Mouse (Mus musculus) forebrain, embryonic 11.5 days (tissue): ENCODE measurements around the gene Rubcn. TPM values are rescaled to one million over a fixed set of nuclear protein-coding genes. Genes with fewer than 3 reads are reported as not detected.

ENCODE experiments used
- ATAC-seq: fragments of 200-750 bp; cut with Nextera tagmentation; replicated peaks from 2 replicates; pipeline ENCODE4 v1.8.0; 2017; ENCODE audit warnings: moderate TSS enrichment; ENCODE audit not compliant: low FRiP score
- DNase-seq: peaks from one replicate; pipeline ENCODE4 v3.0.0-alpha.2; 2017; ENCODE audit warnings: low spot score
- H3K27ac ChIP-seq: fragments of 300-500 bp; sonication (generic); 2 replicates; pipeline ENCODE4 v1.5.1; 2014; ENCODE audit warnings: low read depth, low read length
- H3K27me3 ChIP-seq: fragments of 300-500 bp; sonication (generic); 2 replicates; pipeline ENCODE4 v1.6.1; 2014; ENCODE audit warnings: mild to moderate bottlenecking, low read length, mixed read lengths; ENCODE audit not compliant: control insufficient read depth, insufficient read depth
- H3K36me3 ChIP-seq: fragments of 300-500 bp; sonication (generic); 2 replicates; pipeline ENCODE4 v1.6.1; 2014; ENCODE audit warnings: mild to moderate bottlenecking, low read length, moderate library complexity, mixed read lengths; ENCODE audit not compliant: control insufficient read depth, insufficient read depth
- H3K4me1 ChIP-seq: fragments of 300-500 bp; sonication (generic); replicated peaks from 2 replicates; pipeline ENCODE4 v1.6.1; 2014; ENCODE audit warnings: low read length, mixed read lengths; ENCODE audit not compliant: control insufficient read depth, insufficient read depth
- H3K4me2 ChIP-seq: fragments of 300-500 bp; sonication (generic); 2 replicates; pipeline ENCODE4 v1.6.1; 2014; ENCODE audit warnings: low read depth, mild to moderate bottlenecking, low read length, moderate library complexity, mixed read lengths; ENCODE audit not compliant: severe bottlenecking
- H3K4me3 ChIP-seq: fragments of 300-500 bp; sonication (generic); 2 replicates; pipeline ENCODE4 v1.5.1; 2014; ENCODE audit warnings: low read depth, low read length
- H3K9ac ChIP-seq: fragments of 300-500 bp; sonication (generic); 2 replicates; pipeline ENCODE4 v1.6.1; 2014; ENCODE audit warnings: low read length
- H3K9me3 ChIP-seq: fragments of 300-500 bp; sonication (generic); 2 replicates; pipeline ENCODE4 v1.6.1; 2016; ENCODE audit warnings: low read length, mixed read lengths; ENCODE audit not compliant: control insufficient read depth
- WGBS: fragments of 180-500 bp; shearing (Covaris S2); extraction: QIAGEN DNeasy Blood & Tissue Kit; methylation state at CpG from one replicate; pipeline ENCODE4 v1.1.7; 2014; 5-methylcytosine and 5-hydroxymethylcytosine counted together
- polyA plus RNA-seq: library from polyadenylated mRNA; unstranded; fragments of >200 nt; fragmentation: Nextera tagmentation; extraction: Ambion mirVana; gene quantifications from 2 replicates; pipeline ENCODE4 v1.2.1, GENCODE M21; 2014

Rubcn gene
- polyA plus RNA-seq, 1 experiment from 2014 or later = 21.7 TPM

DNA sequence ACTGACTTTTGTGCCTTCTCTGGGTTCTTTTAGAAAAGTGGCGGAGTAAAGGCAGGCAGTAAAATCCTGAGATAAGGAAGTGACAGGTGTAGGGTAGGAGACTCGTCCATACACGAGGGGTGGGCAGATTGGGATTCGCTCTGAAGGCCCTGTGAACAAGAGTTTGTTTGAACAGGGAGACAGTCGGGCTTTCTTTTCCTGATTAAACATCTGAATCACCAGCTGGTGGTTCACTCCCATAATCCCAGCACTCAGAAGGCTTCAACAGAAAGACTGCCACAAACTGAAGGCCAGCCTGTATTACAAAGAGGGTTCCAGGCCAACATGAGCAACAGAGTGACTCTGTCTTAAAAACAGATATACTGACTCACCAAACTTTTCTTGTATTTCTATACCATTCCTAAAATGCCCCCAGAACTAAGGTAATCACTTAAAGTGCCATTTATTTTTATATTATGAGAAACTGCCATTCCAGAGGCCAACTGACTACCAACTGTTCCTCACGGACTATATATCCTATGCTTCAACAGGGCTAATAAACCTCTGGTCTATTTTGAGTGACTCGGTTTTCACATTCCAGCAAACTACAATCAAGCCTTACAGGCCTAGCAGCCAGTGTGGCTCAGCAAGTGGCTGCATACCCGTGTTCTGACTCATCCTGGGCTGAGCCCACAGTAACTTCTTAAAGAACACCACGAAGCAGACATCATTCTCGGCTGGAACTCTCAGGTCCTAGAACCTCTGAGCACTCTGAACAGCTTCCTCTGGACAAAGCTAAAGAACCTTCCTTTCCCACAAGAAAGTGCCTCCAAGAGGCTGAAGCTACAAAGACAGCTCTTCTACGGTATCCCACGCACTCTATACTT, 18.6 kb downstream of the Rubcn start:
- H3K9me3 ChIP-seq = no peaks in the 10 kb centered on the region
- H3K4me2 ChIP-seq = no peak overlapping the region
- H3K36me3 ChIP-seq = no peaks in the 10 kb centered on the region
- 83% methylated on average over 12 of the region's 12 CpGs for WGBS
- H3K4me1 ChIP-seq = no peaks in the 10 kb centered on the region
- ATAC-seq = no peak
- no peak overlapping the region for H3K9ac ChIP-seq
- no peak for DNase-seq
- no peaks in the 10 kb centered on the region for H3K27me3 ChIP-seq
- H3K4me3 ChIP-seq = no peak overlapping the region
- no peak overlapping the region for H3K27ac ChIP-seq

DNA sequence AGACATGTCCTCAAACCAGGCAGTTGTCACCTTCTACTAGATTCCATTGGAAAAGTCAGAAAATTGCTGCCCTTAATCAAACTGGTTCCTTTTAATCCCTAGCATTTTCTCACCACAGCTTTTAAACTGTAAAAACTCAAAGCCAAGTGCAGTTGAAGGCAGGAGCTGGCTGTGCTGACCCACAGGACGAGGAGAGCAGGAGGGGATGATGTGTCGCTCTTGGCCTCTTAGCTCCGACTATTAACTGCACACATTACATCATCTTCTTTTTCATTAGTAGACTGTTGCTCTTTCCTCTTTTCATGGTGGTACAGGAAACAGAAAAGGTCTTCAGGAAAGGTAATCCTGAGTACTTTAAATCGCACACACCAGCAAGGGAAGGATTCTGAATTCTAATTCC, 19.2 kb downstream of the Rubcn start:
- Histone ChIP-seq H3K9ac (no peak overlapping the region), H3K4me1 (no peaks in the 10 kb centered on the region), H3K27me3 (no peaks in the 10 kb centered on the region), H3K4me3 (no peak overlapping the region), H3K9me3 (no peaks in the 10 kb centered on the region), H3K27ac (no peak overlapping the region), H3K4me2 (no peak overlapping the region), H3K36me3 (no peaks in the 10 kb centered on the region)
- DNase-seq (no peak), ATAC-seq (no peak)
- WGBS = 87% methylated on average over 4 of the region's 4 CpGs

DNA sequence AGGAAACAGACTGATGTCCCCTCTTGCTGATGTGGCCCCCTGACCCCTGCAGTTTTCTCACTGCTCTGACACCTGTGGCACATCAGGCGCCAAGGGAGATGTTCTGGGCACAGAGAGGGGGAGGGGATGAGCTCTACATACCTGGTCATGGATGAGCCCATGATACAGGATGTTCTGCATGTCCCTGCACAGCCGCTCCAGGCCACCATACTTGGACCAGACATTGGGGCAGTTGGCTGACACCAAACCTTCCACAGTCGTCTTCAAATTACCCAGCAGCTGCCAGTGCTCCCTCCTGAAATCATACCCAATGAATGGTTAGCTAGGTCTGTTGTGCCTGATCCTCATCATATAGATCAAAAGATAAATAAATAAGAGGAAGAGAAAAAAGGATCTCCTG, 20.8 kb downstream of the Rubcn start:
- H3K4me1 ChIP-seq = no peaks in the 10 kb centered on the region
- no peaks in the 10 kb centered on the region for H3K36me3 ChIP-seq
- no peak overlapping the region for H3K4me3 ChIP-seq
- no peak overlapping the region for H3K27ac ChIP-seq
- no peak overlapping the region for H3K4me2 ChIP-seq
- H3K9ac ChIP-seq = no peak overlapping the region
- ATAC-seq = no peak
- H3K27me3 ChIP-seq = no peaks in the 10 kb centered on the region
- H3K9me3 ChIP-seq = no peaks in the 10 kb centered on the region
- DNase-seq = no peak
- 92% methylated on average over 3 of the region's 3 CpGs for WGBS

DNA sequence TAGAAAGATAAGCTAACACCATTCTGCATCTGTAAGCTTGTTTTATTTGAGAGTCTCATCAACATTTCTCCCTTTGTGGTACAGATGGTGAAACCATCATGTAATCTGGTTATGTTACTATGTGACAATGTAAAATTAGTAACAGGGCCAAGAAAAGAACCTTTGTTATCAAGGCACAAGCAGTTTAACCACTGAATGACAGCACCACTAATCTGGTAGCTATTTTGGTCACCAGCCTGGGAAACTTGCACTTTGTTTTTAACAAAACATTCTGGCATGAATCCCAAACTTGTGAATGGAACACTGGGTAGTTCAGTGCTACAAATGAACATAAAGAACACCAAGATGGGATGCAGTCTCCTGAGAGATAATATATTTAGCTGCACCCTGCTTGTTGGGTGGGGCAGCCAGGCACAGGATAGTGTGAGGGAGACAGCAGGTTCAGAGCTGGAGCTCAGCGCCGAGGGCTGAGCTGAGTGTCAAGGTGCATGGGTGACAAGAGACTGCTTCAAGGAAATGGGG, 23.5 kb downstream of the Rubcn start:
- WGBS = 90% methylated on average over 2 of the region's 2 CpGs
- Histone ChIP-seq H3K27ac (no peak overlapping the region), H3K4me3 (no peak overlapping the region), H3K9me3 (no peaks in the 10 kb centered on the region), H3K27me3 (no peaks in the 10 kb centered on the region), H3K4me2 (no peak overlapping the region), H3K4me1 (no peaks in the 10 kb centered on the region), H3K36me3 (no peaks in the 10 kb centered on the region; the same call in 1 of the 2 replicates), H3K9ac (no peak overlapping the region)
- ATAC-seq (no peak), DNase-seq (no peak)

DNA sequence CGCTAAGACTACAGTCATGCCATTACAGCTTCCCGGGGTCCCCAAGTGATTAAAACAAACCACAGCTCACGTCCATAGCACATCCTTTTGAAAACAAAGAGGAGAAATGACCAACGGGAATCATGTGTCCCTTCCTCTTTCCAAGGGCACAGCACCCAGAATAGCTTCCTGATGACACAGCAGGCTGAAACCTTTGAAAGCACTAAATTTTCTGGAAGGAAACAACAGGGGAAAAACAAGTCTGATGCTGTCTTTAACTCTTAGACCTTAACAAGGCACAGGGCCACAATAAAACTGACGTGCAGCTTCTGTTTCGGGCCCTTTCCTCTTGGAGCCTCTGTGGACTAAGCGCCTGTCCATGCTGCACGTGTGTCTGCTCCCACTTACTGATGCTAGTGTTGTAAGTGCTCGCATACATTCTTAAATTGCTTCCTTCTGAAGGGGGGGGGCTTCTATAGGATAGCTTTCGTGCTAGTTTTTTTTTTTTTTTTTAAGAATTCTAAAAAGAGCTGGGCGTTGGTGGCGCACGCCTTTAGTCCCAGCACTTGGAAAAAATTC, 24.0 kb downstream of the Rubcn start:
- Histone ChIP-seq H3K4me2 (no peak overlapping the region), H3K9me3 (no peaks in the 10 kb centered on the region), H3K36me3 (no peaks in the 10 kb centered on the region; the same call in 1 of the 2 replicates), H3K4me1 (no peaks in the 10 kb centered on the region), H3K9ac (no peak overlapping the region), H3K27me3 (no peaks in the 10 kb centered on the region), H3K4me3 (no peak overlapping the region), H3K27ac (no peak overlapping the region)
- ATAC-seq = no peak
- DNase-seq = no peak
- 92% methylated on average over 13 of the region's 13 CpGs for WGBS

DNA sequence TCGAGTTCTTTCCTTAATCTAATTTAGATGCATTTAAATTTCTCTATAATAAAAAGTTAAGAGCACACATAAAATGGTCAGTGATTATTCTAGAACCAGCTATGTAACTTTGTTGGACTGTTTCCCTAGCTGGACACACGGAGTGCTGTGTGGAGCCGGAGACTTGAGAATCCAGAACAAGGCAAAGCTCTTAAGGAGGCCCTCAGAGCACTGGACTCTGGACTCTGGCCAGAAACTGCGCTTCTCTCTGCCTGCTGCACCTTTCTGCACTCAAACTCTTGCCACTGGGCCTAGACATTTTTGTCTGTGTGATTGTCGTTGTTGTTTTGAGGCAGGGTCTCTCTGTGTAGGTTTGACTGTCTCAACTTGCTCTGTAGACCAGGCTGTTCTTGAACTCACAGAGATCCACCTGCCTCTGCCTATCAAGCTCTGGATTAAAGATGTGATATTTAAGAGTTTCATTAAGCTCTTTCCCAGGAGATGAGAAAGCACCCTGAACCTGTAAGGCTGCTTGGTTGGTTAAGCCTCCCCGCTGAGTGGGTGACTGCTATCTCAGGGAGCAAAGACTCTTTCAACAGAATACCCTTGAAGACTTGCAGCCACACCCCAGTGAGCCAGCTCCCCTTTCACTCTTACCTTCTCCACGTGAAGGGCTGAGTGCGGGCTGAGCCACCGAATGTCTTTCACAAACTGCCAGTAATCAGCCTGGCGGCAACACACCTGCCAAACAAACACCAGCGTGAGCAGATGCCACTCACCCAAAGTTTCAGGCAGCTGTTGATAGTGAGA, 28.3 kb downstream of the Rubcn start:
- Histone ChIP-seq H3K27ac (no peak overlapping the region), H3K27me3 (no peaks in the 10 kb centered on the region), H3K9ac (no peak overlapping the region), H3K4me3 (no peak overlapping the region), H3K9me3 (no peaks in the 10 kb centered on the region), H3K4me1 (no peaks in the 10 kb centered on the region), H3K36me3 (peaks cover 4% of the 10 kb centered on the region; the same call in 1 of the 2 replicates), H3K4me2 (no peak overlapping the region)
- WGBS = 94% methylated on average over 11 of the region's 11 CpGs
- DNase-seq (no peak), ATAC-seq (no peak)

DNA sequence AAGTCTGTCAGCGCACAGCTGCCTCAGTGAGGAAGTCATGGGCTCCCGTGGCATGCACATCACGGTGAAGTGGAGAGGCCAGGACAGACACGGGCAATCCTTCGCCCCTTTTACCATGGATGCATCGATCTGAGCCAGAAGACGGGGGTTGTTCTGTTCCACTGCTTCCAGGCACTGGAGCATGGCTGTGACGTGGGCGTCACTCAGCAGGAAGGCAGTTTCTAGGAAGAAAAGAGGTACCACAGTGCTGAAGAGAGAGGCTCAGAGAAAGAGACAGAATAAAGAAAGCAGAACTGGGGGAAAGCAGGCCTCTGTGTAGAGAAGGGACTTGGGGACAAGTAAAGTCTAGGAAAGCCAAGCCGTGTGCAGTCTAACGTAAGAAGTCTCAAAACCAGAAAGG, 30.5 kb downstream of the Rubcn start:
- peaks cover 4% of the 10 kb centered on the region; the same call in 1 of the 2 replicates for H3K36me3 ChIP-seq
- H3K4me3 ChIP-seq = no peak overlapping the region
- H3K27ac ChIP-seq = no peak overlapping the region
- H3K4me1 ChIP-seq = no peaks in the 10 kb centered on the region
- DNase-seq (no peak), ATAC-seq (no peak)
- no peaks in the 10 kb centered on the region for H3K27me3 ChIP-seq
- H3K4me2 ChIP-seq = no peak overlapping the region
- WGBS = 91% methylated on average over 11 of the region's 11 CpGs
- no peaks in the 10 kb centered on the region for H3K9me3 ChIP-seq
- H3K9ac ChIP-seq = no peak overlapping the region

DNA sequence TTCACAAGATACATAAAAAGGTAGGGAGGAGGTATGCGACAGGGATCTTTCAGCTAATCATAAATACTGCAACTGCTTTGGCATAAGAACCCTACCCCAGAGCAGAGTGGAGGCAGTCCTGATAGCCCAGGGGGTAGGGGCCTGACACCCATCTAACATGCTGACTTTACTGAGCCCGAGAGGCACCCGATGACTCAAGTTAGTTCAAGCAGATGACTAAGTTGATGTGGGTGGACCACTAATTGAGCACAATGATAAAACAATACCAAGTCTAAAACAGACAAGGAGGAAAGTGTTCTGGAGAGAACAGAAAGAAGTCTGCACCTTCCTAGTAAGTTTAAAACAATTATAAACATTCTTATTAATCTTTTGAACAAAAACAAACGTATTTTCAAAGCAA, 46.1 kb downstream of the Rubcn start:
- no peak overlapping the region for H3K27ac ChIP-seq
- H3K36me3 ChIP-seq = peaks cover 1% of the 10 kb centered on the region; the same call in 1 of the 2 replicates
- H3K4me1 ChIP-seq = no peaks in the 10 kb centered on the region
- DNase-seq (no peak), ATAC-seq (no peak)
- H3K4me3 ChIP-seq = no peak overlapping the region
- no peak overlapping the region for H3K9ac ChIP-seq
- no peak overlapping the region for H3K4me2 ChIP-seq
- H3K9me3 ChIP-seq = no peaks in the 10 kb centered on the region
- H3K27me3 ChIP-seq = no peaks in the 10 kb centered on the region
- 84% methylated on average over 4 of the region's 4 CpGs for WGBS
